Comparison of ENCODE assay signal across 19 mouse cellular contexts in the genomic region with DNA sequence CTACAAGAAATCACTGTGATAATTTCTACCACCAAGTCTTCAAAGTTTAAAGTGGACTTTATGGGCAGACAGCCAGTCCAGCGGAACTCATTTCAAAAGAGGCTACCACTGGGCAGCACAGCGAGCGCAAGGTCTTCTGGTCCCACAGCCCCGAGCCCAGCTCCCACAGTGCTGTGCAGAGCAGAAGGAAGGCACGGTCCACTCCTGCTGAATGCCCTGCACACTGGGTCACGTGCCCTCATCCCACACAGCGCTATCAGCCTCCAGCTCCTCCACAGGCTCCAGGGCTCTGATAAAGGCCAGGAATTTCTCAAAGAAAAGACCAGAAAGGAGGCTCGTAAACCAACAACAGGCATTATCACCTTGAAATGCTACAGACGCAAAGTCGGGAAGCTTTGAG.
DNase-seq lines count a peak whose midpoint lies in the region; ATAC-seq and TF ChIP-seq lines count a peak whose summit lies in the region.
"Had no signal": no experiment of that assay in that cellular context is flagged by ENCODE, and none has a peak within 500 bp of the region (broad histone marks: within the 10 kb centered on the region; RNA-seq: fewer than 3 reads in every experiment).

No protein-coding gene starts in this region.

- peaks cover 2% of the 10 kb centered on the region for H3K79me2 ChIP-seq in heart, adult 2 months (replicated peaks; ENCODE audit: control insufficient read depth, insufficient read depth, low read length)

- no peaks in the 10 kb centered on the region for H3K9me3 ChIP-seq in lung, embryonic 14.5 days (ENCODE audit: low read depth, low read length)
- H3K9me3 ChIP-seq: hindbrain, embryonic 15.5 days; liver, embryonic 13.5 days; neural tube, embryonic 12.5 days had no signal

- TF ChIP-seq EP300 in heart, adult 2 months (IDR thresholded peaks at IDR 0.05; ENCODE audit: insufficient read depth, low read depth, low read length) = no peak

- peak in 1 of 2 experiments; percentile 44 for DNase-seq in heart, adult 2 months
- no peak for DNase-seq in heart, postnatal 36 days
- peak; percentile 37 for DNase-seq in lung, embryonic 14.5 days
- DNase-seq in lung, postnatal 10 days = no peak
- DNase-seq in kidney, adult 9 months = peak; percentile 60
- peak; percentile 56 for DNase-seq in ovary, postnatal 36 days (ENCODE audit: low spot score)
- DNase-seq in embryo, embryonic 11 days = no peak
- DNase-seq in lung, adult 18-20 months = no peak
- DNase-seq: B cell, adult 2 months; cerebellum, adult 9-10 months; gastrocnemius, postnatal 14 days; liver, embryonic 13.5 days had no signal

- peak; percentile 42; the same call in 1 of the 2 replicates for ATAC-seq in lung, embryonic 14.5 days (ENCODE audit: insufficient read depth)
- ATAC-seq: forebrain, embryonic 16.5 days; midbrain, embryonic 16.5 days had no signal

- H3K4me3 ChIP-seq in heart, adult 2 months = no peak overlapping the region
- no peak overlapping the region for H3K4me3 ChIP-seq in lung, embryonic 14.5 days (ENCODE audit: low read depth, low read length)
- H3K4me3 ChIP-seq: erythroblast, embryonic 14.5 days; hindbrain, embryonic 15.5 days; layer of hippocampus, adult 2 months; liver, embryonic 13.5 days; neural tube, embryonic 12.5 days had no signal

- H3K9ac ChIP-seq in heart, adult 2 months (ENCODE audit: low read depth, low read length) = no peak overlapping the region
- H3K9ac ChIP-seq in lung, embryonic 14.5 days = no peak overlapping the region
- H3K9ac ChIP-seq: hindbrain, embryonic 15.5 days; liver, embryonic 13.5 days; neural tube, embryonic 12.5 days had no signal

- peak overlapping the region; percentile 48; the same call in 1 of the 2 replicates for H3K27ac ChIP-seq in heart, adult 2 months
- H3K27ac ChIP-seq in lung, embryonic 14.5 days (ENCODE audit: low read depth) = peak overlapping the region; percentile 50; the same call in 1 of the 2 replicates
- H3K27ac ChIP-seq: hindbrain, embryonic 15.5 days; layer of hippocampus, adult 2 months; liver, embryonic 13.5 days; macrophage; neural tube, embryonic 12.5 days had no signal

- H3K4me2 ChIP-seq in lung, embryonic 14.5 days = no peak overlapping the region
- H3K4me2 ChIP-seq: hindbrain, embryonic 15.5 days; liver, embryonic 13.5 days; neural tube, embryonic 12.5 days had no signal

- intact Hi-C loops in heart, adult 2 months (cut with DNase I) = no loop called here
- intact Hi-C loops in heart, postnatal 36 days (cut with DNase I) = no loop called here

- peaks cover 44% of the 10 kb centered on the region for H3K36me3 ChIP-seq in heart, adult 2 months (ENCODE audit: control insufficient read depth, insufficient read depth, low read length)
- peaks cover 29% of the 10 kb centered on the region; the same call in 1 of the 2 replicates for H3K36me3 ChIP-seq in lung, embryonic 14.5 days (ENCODE audit: insufficient read depth)
- H3K36me3 ChIP-seq: hindbrain, embryonic 15.5 days; liver, embryonic 13.5 days; neural tube, embryonic 12.5 days had no signal

- no peak for TF ChIP-seq POLR2A in heart, adult 2 months (IDR thresholded peaks at IDR 0.05; ENCODE audit: insufficient read depth, low read depth, low read length)

- WGBS in heart, adult 2 months = 43% methylated on average over 10 of the region's 10 CpGs
- WGBS in lung, embryonic 14.5 days = 70% methylated on average over 10 of the region's 10 CpGs

- TF ChIP-seq CTCF in heart, adult 2 months (IDR thresholded peaks at IDR 0.05) = no peak
- no peak for TF ChIP-seq CTCF in lung, embryonic 14.5 days (IDR thresholded peaks at IDR 0.05; ENCODE audit: low read depth)

- no peaks in the 10 kb centered on the region for H3K27me3 ChIP-seq in heart, adult 2 months (ENCODE audit: control insufficient read depth, insufficient read depth, low read length)
- no peaks in the 10 kb centered on the region for H3K27me3 ChIP-seq in lung, embryonic 14.5 days (ENCODE audit: insufficient read depth, low read length)
- H3K27me3 ChIP-seq: hindbrain, embryonic 15.5 days; neural tube, embryonic 12.5 days had no signal

- peaks cover 55% of the 10 kb centered on the region for H3K4me1 ChIP-seq in heart, adult 2 months (ENCODE audit: control insufficient read depth, insufficient read depth, low read length)
- H3K4me1 ChIP-seq in lung, embryonic 14.5 days (ENCODE audit: insufficient read depth) = peaks cover 20% of the 10 kb centered on the region
- H3K4me1 ChIP-seq: neural tube, embryonic 12.5 days had no signal

Comparison
In these comparisons a context has a peak if more than half of its experiments do, and no peak if none do; other contexts are left out.
1. DNase-seq: peak in lung, embryonic 14.5 days (single experiment), kidney, adult 9 months (single experiment) and ovary, postnatal 36 days (single experiment); none in heart, postnatal 36 days (0 of 2), lung, postnatal 10 days (single experiment), embryo, embryonic 11 days (single experiment) and lung, adult 18-20 months (0 of 2).